Mouse (Mus musculus) frontal cortex, postnatal 14 days (tissue): ENCODE measurements around the gene Gatad2a.
"Not testable (repeated sequence)": the region's sequence is repeated elsewhere in the genome, so short reads cannot be mapped to it uniquely, and the experiment has no call there.

ENCODE experiments used
- DNase-seq, 2 experiments: peaks; one replicate each; pipeline ENCODE4 v3.0.0; 2022; ENCODE audit warnings: low spot score in 2 of 2

Gatad2a gene

DNA sequence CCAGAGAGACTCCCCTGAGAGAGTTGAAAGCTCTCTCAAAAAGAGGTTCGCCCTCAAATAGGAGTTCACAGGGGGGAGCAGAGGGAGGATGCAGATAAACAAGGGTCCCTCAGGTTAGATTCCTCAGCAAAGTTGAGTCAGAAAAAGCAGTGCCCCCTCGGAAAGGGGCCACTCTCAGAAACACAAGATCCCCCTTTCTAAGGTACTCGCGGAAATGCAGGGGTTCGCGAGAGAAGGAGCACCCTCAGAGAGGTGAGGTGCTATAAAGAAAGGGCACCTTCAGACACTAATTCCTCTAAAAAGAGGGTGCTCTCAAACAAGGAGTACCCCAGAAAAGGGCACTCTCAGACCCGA, 785 bp downstream of the Gatad2a start:
- DNase-seq, result no peak

DNA sequence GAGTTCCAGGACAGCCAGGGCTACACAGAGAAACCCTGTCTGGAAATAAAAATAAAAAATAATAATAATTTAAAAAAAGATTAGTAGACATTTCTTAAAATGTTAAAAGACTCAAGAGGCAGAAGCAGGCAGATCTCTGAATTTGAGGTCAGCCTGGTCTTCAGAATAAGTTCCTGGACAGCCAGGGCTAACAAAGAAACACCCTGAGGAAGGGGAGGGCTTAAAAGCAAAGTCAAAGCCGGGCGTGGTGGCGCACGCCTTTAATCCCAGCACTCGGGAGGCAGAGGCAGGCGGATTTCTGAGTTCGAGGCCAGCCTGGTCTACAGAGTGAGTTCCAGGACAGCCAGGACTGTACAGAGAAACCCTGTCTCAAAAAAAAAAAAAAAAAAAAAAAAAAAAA, 7.2 kb downstream of the Gatad2a start:
- not testable (repeated sequence) for DNase-seq

DNA sequence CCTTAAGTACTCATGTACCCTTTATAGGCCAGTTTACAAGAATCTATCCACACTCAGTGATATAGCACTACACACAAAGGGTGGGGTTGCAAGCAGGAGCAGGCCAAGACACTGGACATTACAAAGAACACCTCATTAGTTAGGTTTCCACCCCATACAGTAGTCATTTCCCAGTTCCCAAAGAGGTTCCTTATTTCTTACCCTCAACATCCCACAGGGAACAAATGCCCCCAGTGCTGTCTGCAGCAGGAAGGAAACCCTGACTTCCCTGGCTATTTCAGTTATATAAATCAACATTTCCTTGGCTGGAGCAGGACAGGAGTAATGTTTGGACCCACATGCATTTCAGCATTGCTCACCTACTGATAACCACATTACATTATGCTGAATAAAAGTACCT, 8.4 kb downstream of the Gatad2a start:
- DNase-seq, result no peak

DNA sequence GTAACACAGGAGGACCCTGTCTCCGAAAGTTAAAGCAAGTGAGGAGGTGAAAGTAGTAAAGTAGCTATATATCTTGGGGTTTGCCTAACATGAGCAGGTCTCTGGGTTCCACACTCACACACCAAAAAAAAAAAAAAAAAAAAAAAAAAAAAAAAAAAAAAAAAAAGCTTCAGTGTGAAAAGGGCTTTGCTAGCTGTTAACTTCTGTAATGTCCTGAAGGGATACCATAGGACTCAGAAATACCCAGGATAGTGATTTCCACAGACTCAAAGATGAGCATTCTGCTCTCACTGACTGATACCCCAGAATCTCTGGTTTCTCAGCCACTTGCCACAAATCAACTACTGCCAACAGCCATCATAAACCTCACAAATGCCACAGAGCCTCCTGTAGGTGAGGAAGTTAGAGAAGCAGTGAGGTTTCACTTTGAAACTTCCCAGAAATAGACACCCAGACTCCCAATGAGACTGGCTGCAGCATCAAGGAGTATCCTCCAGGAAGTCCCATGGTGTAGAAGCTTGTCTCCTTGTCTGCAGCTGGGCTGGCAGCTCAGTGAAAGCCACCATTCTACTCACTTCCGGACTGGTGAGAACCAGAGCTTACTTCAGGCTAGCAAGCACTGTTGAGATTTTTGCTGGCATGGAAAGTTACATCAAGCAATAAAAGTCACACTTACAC, 11.2 kb downstream of the Gatad2a start:
- DNase-seq, result no peak

DNA sequence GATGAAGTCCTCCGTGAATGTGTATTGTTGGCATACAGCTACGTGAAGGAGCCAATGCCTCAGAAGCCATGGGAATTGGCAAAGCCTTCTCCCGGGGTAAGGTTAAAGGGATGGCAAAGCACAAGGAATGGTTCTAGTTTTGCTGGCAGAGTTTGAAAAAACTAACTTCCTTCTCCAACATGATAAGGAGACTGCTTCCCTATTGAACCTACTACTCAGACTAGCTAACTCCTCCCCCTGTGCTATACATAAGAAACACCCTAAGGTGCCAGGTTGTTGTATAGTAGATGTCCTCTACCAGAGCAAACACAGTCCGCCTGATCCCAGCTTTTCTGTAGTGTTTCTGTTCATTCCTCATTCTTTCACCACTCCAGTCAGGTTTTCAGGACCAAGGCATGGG, 17.7 kb downstream of the Gatad2a start:
- DNase-seq, result no peak

DNA sequence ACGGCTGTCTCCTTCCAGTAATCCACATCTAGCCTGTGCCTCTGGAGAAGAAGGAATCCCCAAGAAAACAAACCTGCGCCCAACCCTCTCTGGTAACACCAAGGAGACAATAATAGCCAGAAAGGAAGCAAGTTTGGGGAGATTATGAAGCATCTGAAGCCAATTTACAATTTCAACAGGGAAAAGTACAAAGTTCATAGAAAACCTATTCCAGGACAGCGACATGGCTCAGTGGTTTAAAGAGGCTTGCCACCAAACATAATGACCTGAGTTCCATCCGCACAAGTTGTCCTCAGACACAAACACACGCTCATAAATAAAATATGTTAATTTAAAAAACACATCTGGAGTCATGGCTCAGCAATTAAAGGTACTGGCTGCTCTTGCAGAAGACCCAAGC, 21.4 kb downstream of the Gatad2a start:
- no peak for DNase-seq

DNA sequence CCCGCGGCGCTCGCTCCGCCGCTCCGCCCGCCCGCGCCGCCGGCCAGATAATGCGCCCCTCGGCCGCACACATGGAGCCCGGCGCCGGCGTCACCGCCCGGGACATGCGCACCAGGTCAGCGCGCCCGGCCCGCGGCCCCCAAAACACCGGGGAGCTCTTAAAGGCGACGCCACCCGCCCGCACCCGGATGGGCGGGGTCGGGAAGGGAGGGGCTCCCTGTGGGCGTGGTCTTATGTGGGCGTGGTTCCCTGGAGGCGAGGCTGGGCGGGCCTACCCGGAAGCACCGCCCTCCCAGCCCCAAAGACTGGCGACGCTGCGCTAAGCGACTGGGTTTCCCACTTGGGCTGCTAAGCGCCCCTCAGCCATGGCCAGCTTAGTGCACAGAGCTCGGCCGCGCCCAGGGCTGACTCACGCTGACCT, 22.0 kb downstream of the Gatad2a start:
- peak; percentile 81 to 85 for DNase-seq

DNA sequence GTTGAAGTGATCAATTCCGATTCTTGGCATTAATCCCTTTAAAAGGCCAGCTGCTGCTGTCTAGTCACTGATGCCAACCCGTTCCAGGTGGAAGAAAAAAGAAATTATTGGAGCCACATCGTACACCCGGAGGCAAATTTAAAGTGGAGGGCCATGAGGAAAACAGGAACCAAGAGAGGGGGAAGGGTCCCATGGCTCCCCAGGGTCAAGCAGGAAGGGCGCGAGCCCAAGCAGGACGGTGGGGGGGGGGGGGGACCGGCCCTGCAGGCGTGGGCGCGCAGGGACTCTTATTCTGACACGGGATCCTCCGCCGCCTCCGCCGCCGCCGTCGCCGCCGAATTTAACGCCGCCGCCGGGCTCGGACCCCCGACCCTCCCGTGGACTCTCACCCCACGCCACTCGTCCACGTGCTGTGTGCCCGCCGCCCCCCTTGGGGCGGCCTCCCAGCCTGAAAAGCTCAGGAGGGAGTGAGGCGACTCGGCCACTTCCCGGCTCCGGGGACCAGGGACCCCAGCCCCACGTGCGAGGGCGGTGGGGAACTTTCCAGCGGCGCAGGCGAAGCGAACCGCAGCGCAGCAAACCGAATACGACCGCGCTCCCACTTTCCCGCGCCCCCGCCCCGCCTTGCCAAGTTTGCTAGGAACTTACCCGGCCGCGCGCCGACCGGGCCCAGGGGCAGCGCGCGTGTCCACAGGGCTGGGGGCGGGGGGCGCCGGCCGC, 22.6 kb downstream of the Gatad2a start:
- peak; percentile 10 for DNase-seq

DNA sequence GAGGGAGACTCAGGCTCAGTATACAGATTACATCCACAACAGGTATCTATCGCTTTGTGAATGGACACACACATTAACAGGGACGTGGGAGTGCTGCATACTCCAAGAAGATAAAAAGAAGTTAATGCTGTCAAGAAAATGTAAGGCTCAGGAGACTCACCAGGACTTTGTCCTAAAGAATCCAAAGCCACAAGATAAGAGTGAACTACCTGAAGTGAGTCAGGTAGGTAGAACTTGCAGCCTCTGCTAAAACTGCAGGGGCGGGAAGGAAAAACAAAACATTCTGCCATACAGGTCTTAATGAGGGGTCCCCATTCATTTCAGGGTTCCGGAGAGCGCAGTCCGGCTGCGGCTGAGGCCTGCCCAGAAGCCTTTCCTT, 23.1 kb downstream of the Gatad2a start:
- no peak for DNase-seq

DNA sequence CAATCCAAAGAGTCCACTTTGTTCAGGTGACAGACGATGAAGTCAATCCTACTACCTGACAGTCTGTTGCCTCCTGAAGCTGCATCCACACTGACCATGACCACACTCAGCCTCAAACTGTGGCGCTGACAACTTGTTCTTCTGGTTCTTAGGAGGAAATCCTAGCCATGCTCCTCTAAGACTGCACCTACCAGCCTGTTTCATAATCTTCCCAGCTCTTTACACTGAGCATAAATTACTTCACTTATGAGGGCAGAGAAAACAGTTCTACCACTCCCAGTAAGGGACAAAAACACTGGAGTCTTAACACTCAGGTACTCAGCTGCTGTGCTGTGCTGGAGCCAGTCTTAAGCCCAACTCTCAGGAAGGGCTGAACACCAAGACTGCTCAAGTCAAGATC, 25.3 kb downstream of the Gatad2a start:
- no peak for DNase-seq

DNA sequence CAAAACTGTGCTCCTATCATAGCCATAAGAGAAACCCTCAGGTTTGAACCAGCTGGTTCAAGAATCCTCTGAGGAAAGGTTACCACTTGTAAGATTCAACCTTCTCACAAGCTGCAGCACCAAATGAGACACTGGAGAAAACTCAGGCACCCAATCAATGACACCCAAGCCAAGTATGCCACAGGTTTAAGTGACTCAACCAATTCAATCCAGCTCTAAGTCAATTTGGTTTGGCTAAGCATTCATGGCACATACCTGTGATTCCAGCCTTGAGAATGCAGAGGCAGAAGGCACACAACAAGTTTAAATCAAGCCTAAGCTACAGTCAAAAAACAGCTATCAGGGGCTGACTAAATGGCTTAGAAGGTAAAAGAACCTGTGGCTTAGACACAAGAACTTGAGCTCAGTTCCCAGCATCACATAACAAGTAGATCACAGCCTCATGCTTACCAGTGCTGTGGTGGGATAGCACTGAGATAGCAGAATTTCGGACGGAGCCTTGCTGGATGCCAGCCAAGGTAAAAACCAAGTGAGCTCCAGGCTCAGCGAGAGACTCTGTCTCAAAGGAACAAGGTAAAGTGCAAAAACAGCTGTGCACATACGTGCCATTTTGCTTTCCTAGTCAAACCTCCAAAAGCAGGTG, 28.8 kb downstream of the Gatad2a start:
- no peak for DNase-seq

DNA sequence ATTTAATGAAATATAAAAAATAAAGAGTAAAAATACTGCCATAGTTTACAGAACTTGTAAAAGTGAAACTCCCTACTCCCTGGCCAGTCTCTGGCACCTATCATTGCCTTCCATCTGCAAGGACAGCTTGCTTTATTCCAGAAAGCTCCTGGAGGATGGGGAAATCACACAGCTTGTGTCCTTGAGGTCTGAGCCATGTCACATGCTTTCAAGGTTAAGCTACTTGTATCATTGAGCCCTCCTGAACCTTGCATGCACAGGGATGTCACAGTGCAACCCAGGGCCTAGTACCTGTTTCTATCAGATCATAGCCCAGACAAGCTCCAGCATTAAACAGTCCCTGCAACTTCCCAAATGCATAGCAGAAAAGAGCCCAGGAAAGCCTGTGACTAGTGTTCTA, 36.9 kb downstream of the Gatad2a start:
- DNase-seq, result no peak

DNA sequence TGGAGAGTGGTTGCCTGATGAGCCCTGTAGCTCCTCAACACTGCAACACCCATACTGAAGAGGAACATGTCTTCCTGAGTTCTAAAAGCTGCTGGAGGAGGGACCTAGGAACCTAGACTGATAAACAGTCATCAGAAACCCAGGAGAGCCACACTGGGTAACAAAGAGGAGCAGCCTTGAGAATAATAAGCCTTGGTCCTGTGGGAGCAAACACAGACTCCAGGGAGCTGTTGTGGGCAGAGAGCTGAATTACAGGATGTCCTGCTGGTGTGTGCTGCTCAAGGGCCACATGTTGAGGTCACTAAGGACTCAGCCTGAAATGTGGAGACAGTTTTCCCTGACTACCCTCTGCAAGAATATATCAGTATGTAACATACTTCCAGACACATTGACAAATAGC, 38.3 kb downstream of the Gatad2a start:
- no peak for DNase-seq

DNA sequence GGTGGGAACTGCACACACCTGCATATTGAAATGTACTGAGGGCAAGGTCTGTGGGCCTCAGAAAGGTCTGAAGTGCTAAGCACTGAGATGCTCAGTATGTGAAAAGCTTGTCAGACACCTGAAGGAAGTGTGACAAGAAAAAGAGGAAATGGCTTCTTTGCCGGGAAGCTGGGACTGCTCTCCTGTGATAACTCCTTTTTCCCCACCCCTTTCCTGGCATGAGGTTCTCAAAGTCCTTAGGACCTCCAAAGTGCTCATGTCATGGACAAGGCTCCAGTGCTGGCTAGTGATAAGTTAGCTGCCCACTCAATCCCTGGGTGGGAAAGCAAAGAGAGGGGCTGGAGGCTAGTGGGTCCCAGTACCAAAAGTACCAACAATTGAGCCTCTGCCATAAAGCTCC, 38.8 kb downstream of the Gatad2a start:
- DNase-seq, result no peak

DNA sequence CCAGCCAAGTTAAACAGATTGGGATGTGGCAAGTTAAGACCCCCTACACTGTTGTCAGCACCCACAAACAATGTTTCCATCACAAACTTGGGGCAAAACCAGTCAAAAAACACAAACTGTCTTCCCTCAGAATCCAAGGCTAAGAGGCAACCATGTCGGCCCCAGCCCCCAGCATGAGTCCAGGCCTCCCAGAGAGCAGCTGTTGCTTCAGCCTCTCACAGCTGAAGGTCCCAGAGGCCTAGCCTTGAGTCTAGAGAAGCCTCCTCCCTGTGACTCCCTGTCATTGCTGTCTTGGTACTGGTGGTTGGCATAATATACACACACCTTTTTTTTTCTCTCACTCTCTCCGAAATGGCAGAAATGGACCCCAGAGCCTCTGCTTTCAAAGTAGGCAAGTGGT, 39.5 kb downstream of the Gatad2a start:
- DNase-seq, result no peak

DNA sequence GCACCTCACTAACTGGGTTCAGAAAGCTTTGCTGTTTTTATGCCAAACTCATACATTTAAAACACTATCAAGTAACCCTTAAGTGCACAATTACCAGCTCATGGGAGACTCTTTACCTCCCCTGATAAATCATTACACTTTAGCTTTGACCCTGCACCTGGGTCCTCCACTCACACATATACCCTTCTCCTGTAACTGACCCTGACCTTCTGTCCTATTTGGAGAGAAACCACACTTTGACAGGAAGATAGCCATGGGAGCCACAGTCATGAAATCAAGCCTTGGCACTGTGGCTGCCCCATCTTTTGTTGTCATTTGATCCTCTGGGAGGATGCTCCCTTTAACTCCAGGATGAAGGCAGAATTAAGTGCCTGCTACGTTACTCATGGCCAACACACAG, 41.5 kb downstream of the Gatad2a start:
- no peak for DNase-seq

DNA sequence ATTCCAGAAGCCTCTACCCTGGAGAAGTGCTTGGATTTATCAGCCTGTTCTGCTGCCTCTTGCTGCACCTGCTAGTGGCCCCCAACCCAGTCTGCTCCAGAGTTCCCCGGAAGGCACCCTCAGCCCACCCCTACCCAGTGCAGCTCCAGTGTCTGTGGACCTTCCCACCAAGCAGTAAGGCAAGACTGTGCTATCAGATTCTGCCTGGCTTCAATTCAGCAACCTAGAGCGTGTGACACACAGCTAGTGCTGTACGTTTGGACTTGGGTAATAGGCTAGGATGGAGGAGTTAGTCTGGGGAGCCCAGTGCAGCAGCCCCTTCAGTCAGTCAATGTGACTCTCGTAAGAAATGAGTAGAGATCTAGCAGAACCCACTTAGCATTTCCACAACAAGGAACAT, 42.0 kb downstream of the Gatad2a start:
- DNase-seq, result no peak

DNA sequence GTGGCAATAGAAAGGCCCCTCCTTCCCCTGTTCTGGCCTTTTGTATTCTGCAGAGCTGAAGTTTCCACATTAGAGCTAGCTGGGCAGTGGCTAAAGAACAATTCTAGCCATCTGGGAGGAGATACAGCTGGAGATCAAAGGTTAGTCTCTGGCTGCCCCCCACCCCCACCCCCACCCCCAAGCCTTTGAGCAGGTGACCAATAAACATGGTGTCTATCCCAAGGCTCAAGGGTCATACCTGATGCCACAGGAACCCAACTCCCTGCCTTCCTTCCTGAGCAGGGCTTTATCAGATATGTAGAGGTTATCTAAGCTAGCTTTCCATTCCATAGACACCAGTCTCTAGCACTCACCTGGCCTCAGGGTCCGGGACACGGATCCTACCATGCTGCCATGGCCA, 45.9 kb downstream of the Gatad2a start:
- no peak for DNase-seq

DNA sequence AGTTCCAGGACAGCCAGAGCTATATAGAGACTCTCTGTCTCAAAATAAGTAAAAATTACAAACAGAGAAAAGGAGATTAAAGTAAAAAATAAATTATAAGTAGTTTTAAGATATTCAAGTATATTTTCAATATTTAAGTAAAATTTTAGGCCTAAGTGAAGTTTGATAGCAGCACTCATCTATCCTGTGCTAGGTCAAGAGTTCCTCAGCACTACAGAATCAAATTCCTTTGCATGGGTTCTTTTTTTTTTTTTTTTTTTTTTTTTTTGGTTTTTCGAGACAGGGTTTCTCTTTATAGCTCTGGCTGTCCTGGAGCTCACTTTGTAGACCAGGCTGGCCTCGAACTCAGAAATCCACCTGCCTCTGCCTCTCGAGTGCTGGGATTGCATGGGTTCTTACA, 53.7 kb downstream of the Gatad2a start:
- not testable (repeated sequence) for DNase-seq

DNA sequence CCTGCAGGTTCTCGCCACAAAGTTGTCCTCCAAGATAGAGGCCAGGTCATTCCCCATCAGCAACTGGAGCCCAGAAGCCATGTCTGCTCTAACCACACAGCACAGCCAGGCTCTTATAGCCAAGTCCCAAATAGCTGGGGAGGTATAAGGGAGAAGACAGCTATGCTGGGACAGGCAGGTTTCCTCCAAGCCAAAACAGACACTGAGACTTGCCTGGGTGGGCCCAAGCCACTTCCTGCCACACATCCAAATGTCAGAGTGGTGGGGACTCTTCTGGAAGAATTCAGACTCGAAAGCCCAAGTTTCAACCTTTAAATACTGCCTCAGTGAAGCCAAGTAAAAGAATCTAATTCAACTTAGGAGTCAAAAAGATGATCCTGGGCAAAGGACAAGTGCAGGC, 55.8 kb downstream of the Gatad2a start:
- DNase-seq, result no peak

DNA sequence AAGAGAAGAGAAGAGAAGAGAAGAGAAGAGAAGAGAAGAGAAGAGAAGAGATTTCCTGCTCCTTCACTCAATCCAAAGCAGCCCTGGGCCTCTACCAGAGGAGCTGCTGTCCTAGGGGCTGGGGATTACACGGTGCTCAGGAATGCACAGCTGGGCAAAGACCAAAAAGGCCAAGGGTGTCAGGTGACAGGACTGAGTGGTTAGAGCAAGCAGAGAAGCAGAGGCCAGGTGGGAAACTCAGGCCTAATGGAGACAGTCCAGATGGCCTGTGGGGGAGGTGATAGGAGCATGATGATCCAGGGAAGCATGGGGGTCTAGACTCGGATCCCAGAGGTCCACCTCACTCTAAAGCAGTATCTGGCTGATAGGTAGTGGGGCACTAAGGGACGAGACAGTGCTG, 56.6 kb downstream of the Gatad2a start:
- DNase-seq, result no peak

DNA sequence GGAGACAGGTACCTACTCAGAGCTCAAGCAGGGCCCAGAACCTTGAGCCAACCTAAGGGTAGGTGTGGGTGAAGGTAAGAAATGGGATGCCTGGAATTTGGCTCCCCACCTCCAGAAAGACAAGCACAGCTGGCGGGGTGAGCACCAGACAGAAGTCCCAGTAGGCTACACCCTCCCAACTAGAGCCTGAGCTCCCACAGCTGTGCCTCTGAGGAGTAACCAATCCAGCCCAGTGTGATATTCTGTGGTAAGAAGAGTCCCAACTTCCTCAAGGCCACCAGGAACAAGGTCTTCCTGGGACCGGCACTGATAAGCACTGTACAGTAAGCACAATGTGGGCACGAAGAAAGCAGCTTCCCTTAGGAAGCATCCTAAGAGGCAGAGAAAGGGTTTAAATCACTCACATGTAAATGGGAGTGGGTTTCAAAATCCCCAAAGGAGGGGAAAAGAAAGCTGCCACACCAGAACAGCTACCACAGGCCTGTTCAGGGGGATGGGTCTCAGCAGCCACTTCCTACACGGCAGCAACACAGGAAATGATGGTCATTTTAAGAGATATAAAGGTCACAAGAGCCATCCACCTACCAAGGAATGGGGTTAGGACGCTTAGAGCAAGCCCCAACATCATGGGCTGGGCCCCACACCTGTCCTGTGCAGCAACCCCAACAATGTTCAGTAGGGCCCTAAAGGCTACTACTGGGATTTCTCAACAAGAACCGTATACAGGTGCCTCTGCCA, 57.8 kb downstream of the Gatad2a start:
- no peak for DNase-seq

DNA sequence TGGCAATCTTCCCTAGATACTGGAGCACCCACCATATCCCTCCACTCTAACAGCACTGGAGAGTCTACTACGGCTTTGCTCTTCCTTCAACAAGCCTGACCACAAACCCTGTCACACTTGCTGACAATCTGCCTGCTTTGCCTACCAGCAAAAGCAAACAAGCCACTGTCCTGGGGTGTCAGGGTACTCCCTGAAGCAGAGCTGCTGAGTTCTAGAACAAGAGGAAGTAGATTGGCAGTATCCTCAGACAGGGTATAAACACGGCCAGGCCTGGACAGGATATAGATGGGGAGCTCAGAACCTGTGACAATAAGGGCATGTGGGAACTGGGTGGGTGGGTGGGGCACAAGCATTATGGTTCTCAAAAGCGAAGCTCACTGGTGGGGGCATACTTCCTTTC, 58.7 kb downstream of the Gatad2a start:
- no peak for DNase-seq
